Mouse (Mus musculus): ENCODE results near the gene Fktn. TPM values are rescaled to one million over a fixed set of nuclear protein-coding genes. Genes with fewer than 3 reads are reported as not detected.
"Not testable (repeated sequence)": the region's sequence is repeated elsewhere in the genome, so short reads cannot be mapped to it uniquely, and the experiment has no call there.

The Fktn gene
- 25.4 and 27.9 TPM in 2 replicates for polyA plus RNA-seq (2016; fragmentation: Nextera tagmentation; extraction: Ambion mirVana)

DNA sequence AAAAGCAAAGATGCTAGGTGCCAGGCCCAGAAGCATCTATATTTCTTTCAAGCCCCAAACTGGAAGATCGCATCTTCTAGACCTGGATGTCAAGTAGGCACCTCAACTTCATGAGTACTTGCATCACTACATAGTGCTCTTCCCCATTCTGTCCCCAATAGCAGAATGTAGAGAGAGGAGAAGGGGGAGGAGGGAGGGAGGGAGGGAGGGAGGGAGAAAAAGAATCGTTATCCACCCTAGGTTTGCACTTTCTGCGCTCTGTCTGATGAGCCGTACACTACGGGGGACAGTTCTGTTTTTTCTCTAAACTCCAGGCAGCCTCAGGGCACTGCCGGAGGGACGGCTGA is at the start of gene Fktn:
Gene Fktn (plus strand): TSS at position 295 of the 347 bp plus-strand sequence.
- no peaks in the 10 kb centered on the region for H3K27me3 ChIP-seq (ENCODE audit: low read depth, poor library complexity, severe bottlenecking)
- DNase-seq (ENCODE audit: low spot score): no peak
- H3K36me3 ChIP-seq: 0 out of 2 replicates have a peak, but pooled peaks cover 7% of the 10 kb centered on the region
- peak within 1 kb of the TSS; percentile 66 for H3K4me3 ChIP-seq
- peaks cover 12% of the 10 kb centered on the region for H3K4me1 ChIP-seq
- H3K27ac ChIP-seq (replicated peaks): peak within 1 kb of the TSS; percentile 95
- no peaks in the 10 kb centered on the region for H3K9me3 ChIP-seq (replicated peaks)
- 22% methylated on average over 7 of the region's 7 CpGs for WGBS

DNA sequence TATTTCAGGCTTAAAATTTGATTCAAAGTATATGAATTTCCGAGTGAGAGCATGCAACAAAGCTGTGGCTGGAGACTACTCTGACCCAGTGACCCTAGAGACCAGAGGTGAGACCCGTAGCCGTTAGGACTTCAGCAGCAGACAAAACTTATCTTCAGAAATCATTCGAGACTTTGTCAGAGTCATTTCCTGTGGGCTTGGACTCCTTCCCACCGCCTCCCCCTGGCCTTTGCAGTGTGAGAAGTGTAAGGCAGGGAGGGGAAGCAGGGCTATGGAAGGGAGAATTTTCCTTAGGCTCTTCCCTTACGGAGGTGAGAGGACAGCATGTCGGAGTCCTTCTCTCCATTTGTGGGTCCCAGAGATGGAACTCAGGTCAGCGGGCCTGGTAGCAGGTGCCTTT is 31.7 kb upstream of the Fktn start:
- Histone ChIP-seq H3K27me3 (ENCODE audit: low read depth, poor library complexity, severe bottlenecking) (no peaks in the 10 kb centered on the region), H3K4me3 (no peak overlapping the region), H3K4me1 (no peaks in the 10 kb centered on the region), H3K27ac (replicated peaks) (no peak overlapping the region), H3K9me3 (replicated peaks) (no peaks in the 10 kb centered on the region), H3K36me3 (peaks cover 54% of the 10 kb centered on the region)
- WGBS: 91% methylated on average over 8 of the region's 8 CpGs
- no peak for DNase-seq (ENCODE audit: low spot score)

DNA sequence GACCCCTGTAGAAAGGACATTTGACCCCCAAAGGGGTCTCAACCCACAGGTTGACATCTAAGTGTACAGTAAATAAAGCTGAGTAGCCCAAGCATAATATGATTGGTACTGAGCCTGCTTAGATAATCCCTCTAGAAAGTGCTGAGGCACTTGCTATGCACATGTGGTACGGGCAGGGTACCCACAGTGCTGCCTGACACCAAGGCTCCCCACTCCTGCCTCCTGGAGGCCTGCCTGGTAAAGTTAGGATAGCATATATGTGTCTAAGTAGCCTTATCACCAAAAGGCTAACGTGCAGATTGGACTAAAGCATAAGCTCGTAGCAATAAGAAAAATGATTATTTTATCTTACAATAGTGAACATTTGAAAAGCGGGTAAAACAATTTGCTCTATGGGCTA is 24.8 kb upstream of the Fktn start:
- Histone ChIP-seq H3K27ac (replicated peaks) (no peak overlapping the region), H3K36me3 (peaks cover 16% of the 10 kb centered on the region)
- 88% methylated on average over 4 of the region's 4 CpGs for WGBS

DNA sequence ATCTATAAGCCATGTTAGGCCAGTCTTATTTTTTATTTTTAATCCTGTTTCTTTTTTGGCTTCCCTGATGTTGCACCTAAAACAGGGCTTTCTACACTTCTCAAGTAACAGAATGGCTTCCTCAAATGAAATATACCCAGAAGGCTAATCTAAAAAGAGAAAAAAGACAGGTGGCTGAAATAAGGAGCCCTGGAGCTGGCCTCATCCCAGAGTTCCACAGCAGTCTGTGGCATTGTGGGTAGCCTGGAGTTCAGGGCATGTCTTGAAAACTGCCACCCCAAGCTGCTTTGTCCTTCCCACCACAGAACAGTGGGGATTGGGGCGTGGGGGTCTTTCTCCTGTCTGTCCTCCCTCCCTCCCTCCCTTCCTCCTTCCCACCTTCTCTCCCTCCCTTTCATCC is 22.4 kb upstream of the Fktn start:
- WGBS: 82% methylated on average over 1 of the region's 1 CpGs
- H3K9me3 ChIP-seq (replicated peaks): no peaks in the 10 kb centered on the region
- no peaks in the 10 kb centered on the region for H3K4me1 ChIP-seq
- DNase-seq (ENCODE audit: low spot score): no peak
- H3K36me3 ChIP-seq: peaks cover 22% of the 10 kb centered on the region
- no peaks in the 10 kb centered on the region for H3K27me3 ChIP-seq (ENCODE audit: low read depth, poor library complexity, severe bottlenecking)
- no peak overlapping the region for H3K4me3 ChIP-seq
- no peak overlapping the region for H3K27ac ChIP-seq (replicated peaks)

More for the DNA sequence above, 24.8 kb upstream of the Fktn start:
- DNase-seq (ENCODE audit: low spot score): no peak
- Histone ChIP-seq H3K4me3 (no peak overlapping the region), H3K9me3 (replicated peaks) (no peaks in the 10 kb centered on the region), H3K27me3 (ENCODE audit: low read depth, poor library complexity, severe bottlenecking) (no peaks in the 10 kb centered on the region), H3K4me1 (no peaks in the 10 kb centered on the region)

DNA sequence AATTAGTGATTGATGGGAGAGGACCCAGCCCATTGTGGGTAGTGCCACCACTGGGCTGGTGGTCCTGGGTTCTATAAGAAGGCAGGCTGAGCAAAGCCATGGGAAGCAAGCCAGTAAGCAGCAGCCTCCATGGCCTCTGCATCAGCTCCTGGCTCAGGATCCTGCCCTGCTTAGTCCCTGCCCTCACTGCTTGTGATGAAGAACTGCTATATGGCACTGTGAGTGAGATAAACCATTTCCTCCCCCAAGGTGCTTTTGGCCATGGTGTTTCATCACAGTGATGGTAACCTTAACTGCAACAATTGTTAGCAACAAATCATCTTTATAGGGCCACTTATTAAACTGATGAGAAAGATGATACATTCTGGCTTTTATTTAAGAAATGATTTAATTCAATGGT is 4.6 kb upstream of the Fktn start:
- not testable (repeated sequence) for H3K9me3 ChIP-seq (replicated peaks); H3K27me3 ChIP-seq (ENCODE audit: low read depth, poor library complexity, severe bottlenecking); H3K4me1 ChIP-seq; H3K27ac ChIP-seq (replicated peaks); H3K36me3 ChIP-seq; H3K4me3 ChIP-seq; DNase-seq (ENCODE audit: low spot score)

DNA sequence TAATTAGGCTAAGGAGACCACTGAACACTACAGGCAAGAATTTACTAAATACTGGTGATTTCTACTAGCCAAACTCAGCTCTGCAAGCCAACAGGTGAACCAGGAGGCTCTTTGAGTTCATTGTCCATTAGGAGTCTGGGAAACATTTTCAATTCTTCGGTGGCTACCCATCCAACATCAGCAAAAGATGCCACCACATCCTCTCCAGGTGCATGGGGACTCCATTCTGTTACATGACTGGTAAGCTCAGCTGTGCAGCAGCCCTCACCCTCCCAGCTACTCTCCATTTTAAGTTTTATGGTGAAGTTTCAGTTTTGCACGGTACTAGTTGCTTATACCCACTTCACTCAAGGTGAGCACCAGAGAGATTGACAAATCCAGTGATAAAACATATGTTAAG is 3.8 kb upstream of the Fktn start:
- no peaks in the 10 kb centered on the region for H3K27me3 ChIP-seq (ENCODE audit: low read depth, poor library complexity, severe bottlenecking)
- no peak overlapping the region for H3K27ac ChIP-seq (replicated peaks)
- DNase-seq (ENCODE audit: low spot score): no peak
- no peak overlapping the region for H3K4me3 ChIP-seq
- peaks cover 14% of the 10 kb centered on the region for H3K4me1 ChIP-seq
- 90% methylated on average over 2 of the region's 2 CpGs for WGBS
- no peaks in the 10 kb centered on the region for H3K9me3 ChIP-seq (replicated peaks)
- H3K36me3 ChIP-seq: no peaks in the 10 kb centered on the region

DNA sequence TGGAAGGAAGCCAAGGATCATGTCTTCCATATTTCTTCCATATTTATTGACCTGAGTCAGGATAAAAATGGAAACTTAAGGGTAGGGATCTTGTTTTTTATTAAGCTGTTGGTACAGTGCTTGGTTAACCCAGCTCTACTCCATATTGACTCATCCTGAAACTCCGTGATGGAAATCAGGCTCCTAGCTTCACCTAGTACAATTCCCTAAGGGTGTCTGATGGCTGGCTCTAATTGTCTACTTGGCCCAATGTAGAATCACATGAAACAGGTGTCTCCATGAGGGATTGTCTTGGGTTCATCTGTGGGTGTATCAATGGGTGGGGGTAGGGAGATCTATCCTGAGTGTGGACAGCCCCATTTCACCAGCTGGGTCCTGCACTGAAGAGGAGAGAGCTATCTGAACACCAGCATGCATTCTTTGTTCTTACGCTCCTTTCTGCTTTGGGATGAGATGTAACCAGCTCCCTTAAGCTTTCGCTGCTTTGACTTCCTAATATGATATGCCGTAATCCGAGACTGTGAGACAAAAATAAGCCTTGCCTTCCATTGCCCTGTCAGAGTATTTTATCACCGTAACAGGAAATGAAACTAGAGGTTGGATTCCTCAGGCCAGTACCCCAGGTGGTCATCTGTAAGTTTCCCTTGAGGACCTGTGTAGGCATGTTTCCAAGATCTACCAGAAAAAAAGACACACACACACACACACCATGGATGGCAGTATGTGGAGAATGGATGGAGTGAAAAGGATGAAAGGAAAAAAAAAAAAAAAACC is 3.1 kb upstream of the Fktn start:
- H3K27me3 ChIP-seq (ENCODE audit: low read depth, poor library complexity, severe bottlenecking): no peaks in the 10 kb centered on the region
- no peak for DNase-seq (ENCODE audit: low spot score)
- H3K27ac ChIP-seq (replicated peaks): no peak overlapping the region
- H3K4me1 ChIP-seq: peaks cover 20% of the 10 kb centered on the region
- no peak overlapping the region for H3K4me3 ChIP-seq
- 91% methylated on average over 6 of the region's 6 CpGs for WGBS
- H3K9me3 ChIP-seq (replicated peaks): no peaks in the 10 kb centered on the region
- no peaks in the 10 kb centered on the region for H3K36me3 ChIP-seq

DNA sequence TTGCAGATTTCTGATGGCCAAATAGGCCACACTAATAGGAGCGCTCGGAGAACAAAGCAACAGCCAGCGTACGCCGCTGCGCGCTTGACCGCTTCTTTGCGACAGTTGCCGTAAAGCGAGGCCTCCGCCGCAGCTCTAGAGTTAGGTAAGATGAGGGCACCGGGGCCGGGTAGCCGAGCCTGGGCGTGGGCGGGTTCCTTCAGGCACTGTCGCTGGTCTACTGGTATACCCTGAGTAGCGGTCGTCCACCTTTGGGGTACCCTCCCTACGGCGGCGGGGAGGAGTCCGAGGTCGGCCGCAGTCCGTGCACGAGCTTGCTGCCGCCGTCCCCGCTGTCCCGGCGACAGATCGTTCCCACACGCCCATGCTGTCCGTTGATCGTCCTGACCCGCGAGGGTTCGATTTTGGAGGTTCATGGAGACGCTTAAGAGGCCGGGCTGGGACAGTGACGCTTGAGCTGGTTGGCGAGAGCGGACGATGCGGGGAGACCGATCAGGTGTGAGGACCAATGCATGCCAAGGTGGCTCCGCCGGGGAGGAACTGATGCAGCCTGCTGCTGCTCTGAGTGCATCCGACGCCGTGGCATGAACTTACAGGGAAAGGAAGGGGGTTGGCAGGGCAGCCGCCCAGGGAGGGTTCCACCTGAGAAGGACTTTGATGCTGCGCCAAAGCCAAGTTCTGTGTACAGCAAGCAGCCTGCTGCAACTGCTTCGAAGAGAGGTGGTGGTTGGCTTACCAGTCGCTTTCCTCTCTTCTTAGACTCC is 435 bp downstream of the Fktn start:
- H3K27me3 ChIP-seq (ENCODE audit: low read depth, poor library complexity, severe bottlenecking): no peaks in the 10 kb centered on the region
- H3K9me3 ChIP-seq (replicated peaks): no peaks in the 10 kb centered on the region
- H3K27ac ChIP-seq (replicated peaks): peak overlapping the region; percentile 95
- H3K36me3 ChIP-seq: 0 out of 2 replicates have a peak, but pooled peaks cover 7% of the 10 kb centered on the region
- peak overlapping the region; percentile 66 for H3K4me3 ChIP-seq
- peaks cover 12% of the 10 kb centered on the region for H3K4me1 ChIP-seq
- 10% methylated on average over 58 of the region's 58 CpGs for WGBS
- DNase-seq (ENCODE audit: low spot score): peak; percentile 94

DNA sequence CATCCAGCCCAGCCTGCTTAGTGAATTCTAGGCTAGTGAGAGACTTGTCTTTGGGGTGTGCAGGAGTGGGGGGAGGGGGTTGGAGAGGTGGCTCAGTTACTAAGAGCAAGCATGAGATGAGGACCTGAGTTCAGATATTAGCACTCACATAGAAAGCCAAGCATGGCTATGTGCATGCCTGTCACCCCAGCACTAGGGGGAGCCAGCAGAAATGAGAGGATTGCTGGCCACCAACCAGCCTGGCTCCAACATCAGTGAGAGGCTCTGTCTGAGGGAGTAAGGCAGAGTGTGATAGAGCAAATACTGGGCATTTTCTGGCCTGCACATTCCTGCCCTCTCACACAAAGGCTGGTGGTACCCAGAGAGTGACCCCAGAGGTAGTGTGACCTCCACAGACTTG is 2.2 kb downstream of the Fktn start:
- no peak overlapping the region for H3K27ac ChIP-seq (replicated peaks)
- H3K4me1 ChIP-seq: peaks cover 12% of the 10 kb centered on the region
- no peak overlapping the region for H3K4me3 ChIP-seq
- no peaks in the 10 kb centered on the region for H3K27me3 ChIP-seq (ENCODE audit: low read depth, poor library complexity, severe bottlenecking)
- no peak for DNase-seq (ENCODE audit: low spot score)
- H3K9me3 ChIP-seq (replicated peaks): no peaks in the 10 kb centered on the region
- peaks cover 13% of the 10 kb centered on the region for H3K36me3 ChIP-seq

DNA sequence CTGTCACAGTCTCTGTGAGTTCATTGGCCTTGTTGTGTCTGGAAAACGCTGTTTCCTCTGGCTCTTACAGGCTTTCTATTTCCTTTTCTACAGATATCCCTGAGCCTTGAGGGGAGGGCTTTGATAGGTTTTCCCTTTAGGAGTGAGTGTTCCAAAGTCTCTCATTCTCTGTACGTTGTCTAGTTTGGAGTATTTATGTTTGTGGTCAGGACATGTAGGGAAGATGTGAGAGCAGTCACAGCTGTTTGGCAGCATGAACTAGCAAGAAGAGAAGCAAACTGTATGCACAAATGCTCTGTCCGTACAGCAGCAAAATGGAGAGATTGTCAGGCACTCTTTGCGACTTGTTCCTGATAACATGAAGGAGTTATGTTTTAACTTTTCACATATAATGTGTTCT is 3.7 kb downstream of the Fktn start:
- no peak overlapping the region for H3K4me3 ChIP-seq
- peaks cover 26% of the 10 kb centered on the region for H3K36me3 ChIP-seq
- WGBS: 86% methylated on average over 4 of the region's 4 CpGs
- H3K27me3 ChIP-seq (ENCODE audit: low read depth, poor library complexity, severe bottlenecking): no peaks in the 10 kb centered on the region
- DNase-seq (ENCODE audit: low spot score): no peak
- H3K27ac ChIP-seq (replicated peaks): no peak overlapping the region
- H3K4me1 ChIP-seq: peaks cover 12% of the 10 kb centered on the region
- no peaks in the 10 kb centered on the region for H3K9me3 ChIP-seq (replicated peaks)

DNA sequence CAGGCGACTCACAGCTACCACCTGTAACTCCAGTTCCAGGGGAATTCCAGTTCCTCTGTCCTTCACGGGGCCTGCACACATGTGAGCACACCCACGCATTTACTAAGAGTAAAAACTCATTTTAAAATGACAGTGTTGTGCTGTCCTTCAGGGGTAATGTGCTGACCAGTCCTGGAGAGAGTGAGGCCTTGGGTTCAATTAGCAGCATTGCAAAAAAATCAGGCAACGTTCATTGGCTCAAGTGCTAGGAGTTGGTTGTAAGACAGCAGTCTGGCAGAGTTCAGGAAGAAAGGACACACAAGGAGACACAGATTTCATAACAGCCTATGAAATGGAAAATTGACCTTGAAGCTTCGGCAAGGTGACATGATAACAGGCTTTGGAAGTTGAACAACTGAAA is 4.5 kb downstream of the Fktn start:
- Histone ChIP-seq H3K36me3 (peaks cover 30% of the 10 kb centered on the region), H3K9me3 (replicated peaks) (no peaks in the 10 kb centered on the region), H3K27me3 (ENCODE audit: low read depth, poor library complexity, severe bottlenecking) (no peaks in the 10 kb centered on the region), H3K4me3 (no peak overlapping the region), H3K27ac (replicated peaks) (no peak overlapping the region), H3K4me1 (peaks cover 12% of the 10 kb centered on the region)
- WGBS: 86% methylated on average over 5 of the region's 5 CpGs
- DNase-seq (ENCODE audit: low spot score): no peak

DNA sequence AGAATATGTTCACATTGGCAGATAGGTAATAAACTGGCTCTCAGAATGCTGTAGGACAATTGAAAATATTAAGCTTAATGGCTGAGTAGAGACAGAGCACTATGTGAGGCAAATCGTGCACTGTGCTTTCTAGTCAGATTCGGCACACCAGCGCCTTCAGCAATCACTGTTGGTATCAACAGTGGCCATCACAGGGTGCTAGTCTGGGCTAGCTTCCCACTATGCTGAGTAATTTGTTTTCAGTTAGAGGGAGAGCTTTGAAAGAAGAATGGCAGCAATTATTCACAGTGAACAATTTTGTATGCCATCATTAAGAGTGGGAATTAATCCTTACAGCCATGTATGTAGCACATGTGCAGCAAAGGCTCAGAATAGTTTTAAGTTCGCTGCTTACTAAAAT is 8.7 kb downstream of the Fktn start:
- Histone ChIP-seq H3K27me3 (ENCODE audit: low read depth, poor library complexity, severe bottlenecking) (no peaks in the 10 kb centered on the region), H3K4me3 (no peak overlapping the region), H3K36me3 (peaks cover 64% of the 10 kb centered on the region), H3K4me1 (no peaks in the 10 kb centered on the region), H3K27ac (replicated peaks) (no peak overlapping the region), H3K9me3 (replicated peaks) (no peaks in the 10 kb centered on the region)
- 89% methylated on average over 4 of the region's 4 CpGs for WGBS
- no peak for DNase-seq (ENCODE audit: low spot score)

DNA sequence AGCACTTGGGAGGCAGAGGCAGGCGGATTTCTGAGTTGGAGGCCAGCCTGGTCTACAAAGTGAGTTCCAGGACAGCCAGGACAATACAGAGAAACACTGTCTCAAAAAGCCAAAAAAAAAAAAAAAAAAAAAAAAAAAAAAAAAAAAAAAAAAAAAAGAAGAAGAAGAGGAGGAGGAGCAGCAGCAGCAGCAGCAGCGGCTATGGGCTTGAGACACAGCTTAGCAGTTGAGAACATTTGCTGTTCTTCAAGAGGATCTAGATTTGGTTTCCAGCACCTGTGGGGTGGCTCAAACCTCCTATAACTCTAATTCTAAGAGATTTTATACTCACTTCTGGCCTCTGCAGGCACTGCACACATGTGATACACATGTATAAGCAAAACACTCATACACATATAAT is 12.3 kb downstream of the Fktn start:
- not testable (repeated sequence) for H3K27me3 ChIP-seq (ENCODE audit: low read depth, poor library complexity, severe bottlenecking); H3K4me3 ChIP-seq; DNase-seq (ENCODE audit: low spot score); H3K9me3 ChIP-seq (replicated peaks); H3K4me1 ChIP-seq; H3K27ac ChIP-seq (replicated peaks)
- 92% methylated on average over 2 of the region's 2 CpGs for WGBS
- peaks cover 87% of the 10 kb centered on the region for H3K36me3 ChIP-seq
